Mouse (Mus musculus): Measurements from ENCODE around the gene Erich6b. TPM values are rescaled to one million over a fixed set of nuclear protein-coding genes. Genes with fewer than 3 reads are reported as not detected.

Gene Erich6b
- polyA plus RNA-seq, 1 experiment from 2014 or later = 0.58 TPM

GRCm38 (mm10) chr14:75690428-75690827 lies 48.4 kb downstream of the Erich6b start:
- no peaks in the 10 kb centered on the region for H3K4me1 ChIP-seq (replicated peaks; ENCODE audit: insufficient read depth, low read length)
- no peaks in the 10 kb centered on the region for H3K36me3 ChIP-seq (ENCODE audit: insufficient read depth, low read length)
- H3K9ac ChIP-seq (ENCODE audit: low read depth, low read length) = no peak overlapping the region
- no peaks in the 10 kb centered on the region for H3K9me3 ChIP-seq (replicated peaks; ENCODE audit: low read length)
- DNase-seq (ENCODE audit: low spot score) (no peak), ATAC-seq (replicated peaks; ENCODE audit: low FRiP score, low read depth) (no peak)
- no peaks in the 10 kb centered on the region for H3K27me3 ChIP-seq (ENCODE audit: insufficient read depth, low read length)
- 90% methylated on average over 2 of the region's 2 CpGs for WGBS
- H3K4me2 ChIP-seq (ENCODE audit: low read length) = no peak overlapping the region
- no peak overlapping the region for H3K4me3 ChIP-seq (replicated peaks; ENCODE audit: low read depth, low read length)
- no peak for TF ChIP-seq CTCF (IDR thresholded peaks at IDR 0.05; ENCODE audit: low read depth)
- no peak overlapping the region for H3K27ac ChIP-seq

- no peaks in the 10 kb centered on the region for H3K4me1 ChIP-seq (replicated peaks; ENCODE audit: insufficient read depth, low read length)
- H3K9ac ChIP-seq (ENCODE audit: low read depth, low read length) = no peak overlapping the region
- 77% methylated on average over 5 of the region's 5 CpGs for WGBS
- no peak overlapping the region for H3K4me2 ChIP-seq (ENCODE audit: low read length)
- no peak overlapping the region for H3K4me3 ChIP-seq (replicated peaks; ENCODE audit: low read depth, low read length)
- no peak overlapping the region for H3K27ac ChIP-seq
- no peaks in the 10 kb centered on the region for H3K9me3 ChIP-seq (replicated peaks; ENCODE audit: low read length)
- DNase-seq (ENCODE audit: low spot score) = no peak
- ATAC-seq (replicated peaks; ENCODE audit: low FRiP score, low read depth) = no peak
- no peaks in the 10 kb centered on the region for H3K27me3 ChIP-seq (ENCODE audit: insufficient read depth, low read length)
- no peak for TF ChIP-seq CTCF (IDR thresholded peaks at IDR 0.05; ENCODE audit: low read depth)
- H3K36me3 ChIP-seq (ENCODE audit: insufficient read depth, low read length) = no peaks in the 10 kb centered on the region
These were observed 54.0 kb downstream of the Erich6b start for GRCm38 (mm10) chr14:75696096-75696495.

GRCm38 (mm10) chr14:75697928-75698327 lies 55.9 kb downstream of the Erich6b start:
- no peak for ATAC-seq (replicated peaks; ENCODE audit: low FRiP score, low read depth)
- H3K9me3 ChIP-seq (replicated peaks; ENCODE audit: low read length) = no peaks in the 10 kb centered on the region
- no peaks in the 10 kb centered on the region for H3K27me3 ChIP-seq (ENCODE audit: insufficient read depth, low read length)
- H3K27ac ChIP-seq = no peak overlapping the region
- H3K9ac ChIP-seq (ENCODE audit: low read depth, low read length) = no peak overlapping the region
- WGBS = 63% methylated on average over 1 of the region's 1 CpGs
- no peak overlapping the region for H3K4me2 ChIP-seq (ENCODE audit: low read length)
- TF ChIP-seq CTCF (IDR thresholded peaks at IDR 0.05; ENCODE audit: low read depth) = no peak
- H3K4me3 ChIP-seq (replicated peaks; ENCODE audit: low read depth, low read length) = no peak overlapping the region
- no peak for DNase-seq (ENCODE audit: low spot score)
- H3K36me3 ChIP-seq (ENCODE audit: insufficient read depth, low read length) = peaks cover 9% of the 10 kb centered on the region; the same call in 1 of the 2 replicates
- H3K4me1 ChIP-seq (replicated peaks; ENCODE audit: insufficient read depth, low read length) = no peaks in the 10 kb centered on the region

- Histone ChIP-seq H3K9me3 (replicated peaks; ENCODE audit: low read length) (no peaks in the 10 kb centered on the region), H3K36me3 (ENCODE audit: insufficient read depth, low read length) (peaks cover 30% of the 10 kb centered on the region), H3K27me3 (ENCODE audit: insufficient read depth, low read length) (no peaks in the 10 kb centered on the region), H3K4me1 (replicated peaks; ENCODE audit: insufficient read depth, low read length) (no peaks in the 10 kb centered on the region), H3K27ac (0 out of 2 replicates have a peak overlapping the region, but pooled peaks have one; percentile 31), H3K4me3 (replicated peaks; ENCODE audit: low read depth, low read length) (no peak overlapping the region), H3K9ac (ENCODE audit: low read depth, low read length) (no peak overlapping the region), H3K4me2 (ENCODE audit: low read length) (no peak overlapping the region)
- DNase-seq (ENCODE audit: low spot score) (peak; percentile 13), ATAC-seq (replicated peaks; ENCODE audit: low FRiP score, low read depth) (peak; percentile 55; the same call in 1 of the 2 replicates)
- 49% methylated on average over 4 of the region's 4 CpGs for WGBS
- no peak for TF ChIP-seq CTCF (IDR thresholded peaks at IDR 0.05; ENCODE audit: low read depth)
These were observed 64.6 kb downstream of the Erich6b start for GRCm38 (mm10) chr14:75706647-75707046.

DNA sequence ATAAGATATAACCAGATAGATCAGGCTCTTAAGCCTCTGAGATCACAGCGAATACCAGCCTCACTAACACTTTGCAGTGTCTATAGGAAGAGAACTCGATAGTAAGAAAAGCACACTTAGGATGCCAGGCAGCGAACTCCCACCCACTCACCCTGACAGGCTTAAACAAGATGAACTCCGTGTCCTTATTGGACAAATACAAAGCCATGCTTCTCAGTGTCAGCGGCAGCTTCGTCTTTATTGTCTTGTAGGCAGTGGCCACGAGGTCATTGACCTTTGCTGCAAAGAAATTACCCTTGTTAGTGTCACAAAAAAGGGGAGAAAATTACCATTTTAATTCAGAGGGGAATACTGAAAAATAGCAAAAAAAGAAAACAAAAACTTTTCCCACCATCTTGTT lies 65.7 kb downstream of the Erich6b start:
- no peak overlapping the region for H3K9ac ChIP-seq (ENCODE audit: low read depth, low read length)
- no peak for TF ChIP-seq CTCF (IDR thresholded peaks at IDR 0.05; ENCODE audit: low read depth)
- WGBS = 40% methylated on average over 7 of the region's 7 CpGs

DNA sequence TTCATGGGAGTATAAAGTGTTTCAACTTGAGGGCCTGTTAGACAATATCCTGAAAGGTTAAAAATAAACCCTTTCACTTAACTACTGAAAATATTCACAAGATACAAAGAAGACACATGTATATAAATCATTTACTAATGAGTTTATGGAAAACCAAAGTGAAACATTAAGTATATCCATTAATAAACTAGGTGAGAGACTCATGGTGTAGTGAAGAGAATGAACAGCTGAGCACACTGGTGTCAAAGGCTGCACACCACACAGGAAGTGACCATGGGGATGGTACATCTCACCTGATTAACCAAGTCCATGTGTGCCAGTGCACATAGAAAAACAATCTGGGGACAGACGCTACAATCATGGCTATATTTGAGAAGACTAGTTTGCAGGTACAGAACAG lies 66.9 kb downstream of the Erich6b start:
- 72% methylated on average over 1 of the region's 1 CpGs for WGBS
- no peak overlapping the region for H3K27ac ChIP-seq

More for the DNA sequence above, 65.7 kb downstream of the Erich6b start:
- Histone ChIP-seq H3K27ac (no peak overlapping the region), H3K4me2 (ENCODE audit: low read length) (no peak overlapping the region), H3K4me1 (replicated peaks; ENCODE audit: insufficient read depth, low read length) (no peaks in the 10 kb centered on the region), H3K36me3 (ENCODE audit: insufficient read depth, low read length) (peaks cover 33% of the 10 kb centered on the region), H3K4me3 (replicated peaks; ENCODE audit: low read depth, low read length) (no peak overlapping the region), H3K9me3 (replicated peaks; ENCODE audit: low read length) (no peaks in the 10 kb centered on the region), H3K27me3 (ENCODE audit: insufficient read depth, low read length) (no peaks in the 10 kb centered on the region)
- ATAC-seq (replicated peaks; ENCODE audit: low FRiP score, low read depth) = no peak
- peak; percentile 16 for DNase-seq (ENCODE audit: low spot score)

GRCm38 (mm10) chr14:75711731-75712130 lies 69.7 kb downstream of the Erich6b start:
- ATAC-seq (replicated peaks; ENCODE audit: low FRiP score, low read depth) (no peak), DNase-seq (ENCODE audit: low spot score) (no peak)
- no peak overlapping the region for H3K4me2 ChIP-seq (ENCODE audit: low read length)
- 92% methylated on average over 3 of the region's 3 CpGs for WGBS
- no peak overlapping the region for H3K27ac ChIP-seq
- no peaks in the 10 kb centered on the region for H3K9me3 ChIP-seq (replicated peaks; ENCODE audit: low read length)
- H3K4me3 ChIP-seq (replicated peaks; ENCODE audit: low read depth, low read length) = no peak overlapping the region
- TF ChIP-seq CTCF (IDR thresholded peaks at IDR 0.05; ENCODE audit: low read depth) = no peak
- H3K27me3 ChIP-seq (ENCODE audit: insufficient read depth, low read length) = no peaks in the 10 kb centered on the region
- peaks cover 34% of the 10 kb centered on the region for H3K36me3 ChIP-seq (ENCODE audit: insufficient read depth, low read length)
- no peak overlapping the region for H3K9ac ChIP-seq (ENCODE audit: low read depth, low read length)
- no peaks in the 10 kb centered on the region for H3K4me1 ChIP-seq (replicated peaks; ENCODE audit: insufficient read depth, low read length)

More for the DNA sequence above, 66.9 kb downstream of the Erich6b start:
- ATAC-seq (replicated peaks; ENCODE audit: low FRiP score, low read depth) (peak; percentile 77), DNase-seq (ENCODE audit: low spot score) (peak; percentile 9)
- no peaks in the 10 kb centered on the region for H3K4me1 ChIP-seq (replicated peaks; ENCODE audit: insufficient read depth, low read length)
- no peaks in the 10 kb centered on the region for H3K27me3 ChIP-seq (ENCODE audit: insufficient read depth, low read length)
- H3K9me3 ChIP-seq (replicated peaks; ENCODE audit: low read length) = no peaks in the 10 kb centered on the region
- no peak overlapping the region for H3K4me2 ChIP-seq (ENCODE audit: low read length)
- H3K36me3 ChIP-seq (ENCODE audit: insufficient read depth, low read length) = peaks cover 27% of the 10 kb centered on the region
- no peak overlapping the region for H3K9ac ChIP-seq (ENCODE audit: low read depth, low read length)
- no peak for TF ChIP-seq CTCF (IDR thresholded peaks at IDR 0.05; ENCODE audit: low read depth)
- H3K4me3 ChIP-seq (replicated peaks; ENCODE audit: low read depth, low read length) = no peak overlapping the region
